Mouse (Mus musculus) spleen, adult 2 months (tissue): ENCODE measurements around the gene Ly86.

Experiments used
- CTCF ChIP-seq: fragments of 200-500 bp; IDR thresholded peaks from 2 replicates; pipeline ENCODE4 v1.5.1; 2011; ENCODE audit warnings: mild to moderate bottlenecking, inconsistent platforms; ENCODE audit not compliant: insufficient read depth, insufficient read length, insufficient replicate concordance; ENCODE audit errors: extremely low read depth
- POLR2A ChIP-seq: fragments of 200-500 bp; IDR thresholded peaks from 2 replicates; pipeline ENCODE4 v1.6.1; 2011; ENCODE audit warnings: low read depth, low read length, inconsistent platforms

GRCm38 (mm10) chr13:37354432-37354831 is 9.4 kb downstream of the Ly86 start:
- no peak for TF ChIP-seq POLR2A
- TF ChIP-seq CTCF, result no peak
